Mouse (Mus musculus) gastrocnemius, postnatal 25 days (tissue): Measurements from ENCODE around the gene Bcas3. TPM values are rescaled to one million over a fixed set of nuclear protein-coding genes. Genes with fewer than 3 reads are reported as not detected.

ENCODE experiments used
- DNase-seq: peaks from one replicate; pipeline ENCODE4 v3.0.0; 2022
- long read RNA-seq, 2 experiments: library from polyadenylated mRNA; stranded (forward); transcript quantifications; one replicate each; pipeline ENCODE4 v2.0.0; 2021
- total RNA-seq, 2 experiments: library from RNA; stranded (reverse); gene quantifications; 1 replicate in 1 of 2; 2 replicates in 1 of 2; pipeline ENCODE4 v1.2.3; 2021

The Bcas3 gene
- 10 to 100 TPM; 30.1 to 31.5 TPM for total RNA-seq
- long read RNA-seq, experiment 1, partial matches to known transcripts = 1 of 4 reads
- long read RNA-seq, experiment 1, other reads (novel, unspliced or antisense) = 3 of 4 reads
- long read RNA-seq, experiment 2, partial matches to known transcripts = 1 of 2 reads
- long read RNA-seq, experiment 2, other reads (novel, unspliced or antisense) = 1 of 2 reads

DNA sequence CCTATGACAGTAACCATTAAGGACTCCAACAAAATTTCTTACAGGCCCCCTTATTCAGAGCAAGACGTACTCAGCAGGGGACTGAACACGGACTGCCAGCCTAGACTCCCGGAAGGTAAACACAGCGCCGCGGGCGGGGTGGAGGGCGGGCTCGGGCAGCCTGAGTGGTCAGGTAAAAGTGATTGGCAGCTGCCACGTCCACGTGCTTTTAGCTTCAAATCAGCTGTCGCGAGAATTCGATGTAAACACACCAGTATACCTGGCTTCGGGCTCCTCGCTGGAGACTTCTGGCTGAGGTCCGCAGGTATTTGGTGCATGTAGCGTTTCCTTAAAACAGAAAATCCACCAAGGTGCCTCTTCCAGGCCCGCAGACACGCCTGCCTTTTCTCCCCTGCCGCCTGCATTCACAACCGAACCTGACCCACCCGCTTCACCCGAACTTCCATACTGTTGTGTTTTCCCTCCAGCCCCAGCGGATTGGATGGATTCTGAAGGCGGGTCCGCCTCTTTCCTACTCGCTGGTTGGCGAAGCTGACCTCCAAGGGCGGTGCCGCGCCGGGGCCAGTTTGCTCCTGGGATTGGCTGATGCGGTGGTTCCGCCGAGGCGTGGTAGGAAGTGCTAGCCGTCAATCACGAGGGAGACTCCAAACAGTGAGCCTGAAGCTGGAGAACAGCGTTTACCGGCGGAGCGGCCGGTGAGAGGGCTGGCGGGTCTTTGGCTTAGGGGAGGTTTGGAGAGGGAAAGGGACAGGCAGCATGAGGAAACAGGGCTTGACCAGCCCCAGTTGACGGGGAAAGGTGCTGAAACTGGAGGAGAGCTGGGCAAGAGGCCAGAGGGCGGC lies at the start of gene Bcas3:
Gene Bcas3, plus strand, starts transcription at position 629 of the 842 bp plus-strand sequence.
- peak; percentile 99 for DNase-seq

DNA sequence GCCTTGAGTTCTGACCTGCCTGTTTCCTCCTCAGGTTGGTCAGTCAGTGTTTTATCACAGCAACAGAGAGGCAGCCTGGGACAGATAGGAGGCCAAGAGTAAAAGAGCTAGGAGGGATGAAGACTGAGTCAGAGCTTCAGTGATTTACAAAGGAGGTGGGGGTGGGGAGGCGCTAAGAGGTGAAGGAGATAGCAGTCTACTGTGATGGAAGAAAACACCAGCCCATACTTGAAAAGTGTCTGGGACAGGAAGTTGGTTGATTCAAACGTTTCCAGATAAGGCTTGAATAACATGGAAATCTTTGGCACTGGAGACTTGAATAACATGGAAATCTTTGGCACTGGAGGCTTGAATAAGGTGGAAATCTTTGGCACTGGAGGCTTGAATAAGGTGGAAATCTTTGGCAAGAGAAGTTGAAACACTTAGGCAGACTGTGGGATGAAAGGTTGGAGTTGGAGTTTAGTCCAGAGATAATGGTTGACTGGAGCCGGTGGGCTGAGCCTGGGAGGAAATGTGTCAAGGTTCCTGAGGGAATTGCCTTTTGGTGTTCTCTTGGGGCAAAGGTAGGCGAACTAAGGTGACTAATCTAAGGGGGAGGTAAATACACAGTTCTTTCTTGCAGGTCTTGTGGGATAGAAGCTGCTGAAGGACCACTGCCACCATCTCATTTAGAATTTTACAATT lies 46.2 kb upstream of the Bcas3 start:
- no peak for DNase-seq

DNA sequence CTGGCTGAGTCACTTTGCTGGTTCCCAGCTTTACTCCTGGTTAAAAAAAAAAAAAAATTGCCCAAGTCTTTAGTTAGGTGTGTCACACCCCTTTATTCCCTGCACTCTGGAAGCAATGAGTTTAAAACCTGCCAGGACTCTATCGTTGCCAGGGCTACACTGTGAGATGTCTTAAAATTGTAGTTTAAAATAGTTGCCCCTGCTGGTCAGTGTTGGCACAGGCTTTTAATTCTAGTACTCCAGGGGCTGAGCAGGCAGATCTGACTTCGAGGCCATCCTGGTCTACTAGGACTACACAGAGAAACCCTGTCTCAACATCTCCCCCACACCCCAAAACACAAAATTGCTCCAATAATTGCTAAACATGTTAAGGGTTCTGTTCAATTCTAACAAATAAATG lies 44.2 kb upstream of the Bcas3 start:
- no peak for DNase-seq

DNA sequence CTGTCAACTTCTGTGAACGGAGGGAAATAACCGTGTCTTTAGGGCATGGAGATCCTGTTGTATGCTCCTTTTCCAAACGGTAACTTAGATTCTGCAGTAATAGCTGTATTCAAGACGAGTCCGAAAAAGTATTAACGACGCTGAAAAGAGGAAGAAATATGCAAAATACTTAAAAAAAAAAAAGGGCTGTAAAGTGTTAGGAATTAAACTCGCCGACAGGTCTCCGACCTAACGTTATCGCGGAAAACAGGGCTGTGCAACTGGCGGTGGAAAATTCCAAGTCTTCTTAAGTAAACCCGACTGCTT lies 42.6 kb upstream of the Bcas3 start:
- no peak for DNase-seq

DNA sequence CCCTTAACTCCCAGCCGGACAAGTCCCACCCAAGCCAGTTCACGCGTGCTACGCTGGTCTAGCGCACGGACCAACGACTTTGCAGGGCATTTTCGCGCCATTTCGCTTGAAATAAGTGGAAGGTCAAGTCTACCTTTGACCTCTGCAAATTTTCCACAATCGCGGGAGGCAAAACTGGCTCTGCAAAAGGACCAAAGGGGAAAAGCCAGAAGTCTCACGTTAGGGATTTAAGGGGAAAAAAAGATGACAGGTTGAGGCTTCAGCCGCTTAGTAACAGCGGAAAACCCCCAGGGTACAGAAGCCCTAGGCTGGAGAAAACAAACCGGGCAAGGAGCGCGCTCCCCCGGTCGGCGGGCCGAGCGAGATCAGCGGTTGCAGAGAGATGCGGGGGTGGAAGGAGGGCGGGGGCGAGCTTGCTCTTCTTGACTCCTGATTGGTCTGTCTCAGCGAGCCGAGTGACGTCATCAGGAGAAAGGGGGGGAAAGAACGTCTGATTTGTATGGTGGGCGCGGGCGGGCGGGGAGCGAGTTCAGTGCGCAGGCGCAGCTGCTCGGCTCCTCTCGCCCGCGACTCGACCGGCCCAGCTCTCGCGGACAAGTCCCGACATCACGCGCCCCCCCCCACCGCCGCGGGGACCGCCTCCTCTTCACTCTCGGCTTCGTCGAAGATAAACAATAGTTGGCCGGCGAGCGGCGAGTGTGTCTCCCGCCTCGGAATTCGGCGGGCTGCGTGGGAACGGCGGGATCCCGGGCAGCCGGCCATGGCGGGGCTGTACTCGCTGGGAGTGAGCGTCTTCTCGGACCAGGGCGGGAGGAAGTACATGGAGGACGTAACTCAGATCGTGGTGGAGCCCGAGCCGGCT lies 42.0 kb upstream of the Bcas3 start, which contains the start of gene Ppm1d:
Gene Ppm1d, plus strand, starts transcription at position 532 of the 862 bp plus-strand sequence.
- DNase-seq = peak; percentile 98

DNA sequence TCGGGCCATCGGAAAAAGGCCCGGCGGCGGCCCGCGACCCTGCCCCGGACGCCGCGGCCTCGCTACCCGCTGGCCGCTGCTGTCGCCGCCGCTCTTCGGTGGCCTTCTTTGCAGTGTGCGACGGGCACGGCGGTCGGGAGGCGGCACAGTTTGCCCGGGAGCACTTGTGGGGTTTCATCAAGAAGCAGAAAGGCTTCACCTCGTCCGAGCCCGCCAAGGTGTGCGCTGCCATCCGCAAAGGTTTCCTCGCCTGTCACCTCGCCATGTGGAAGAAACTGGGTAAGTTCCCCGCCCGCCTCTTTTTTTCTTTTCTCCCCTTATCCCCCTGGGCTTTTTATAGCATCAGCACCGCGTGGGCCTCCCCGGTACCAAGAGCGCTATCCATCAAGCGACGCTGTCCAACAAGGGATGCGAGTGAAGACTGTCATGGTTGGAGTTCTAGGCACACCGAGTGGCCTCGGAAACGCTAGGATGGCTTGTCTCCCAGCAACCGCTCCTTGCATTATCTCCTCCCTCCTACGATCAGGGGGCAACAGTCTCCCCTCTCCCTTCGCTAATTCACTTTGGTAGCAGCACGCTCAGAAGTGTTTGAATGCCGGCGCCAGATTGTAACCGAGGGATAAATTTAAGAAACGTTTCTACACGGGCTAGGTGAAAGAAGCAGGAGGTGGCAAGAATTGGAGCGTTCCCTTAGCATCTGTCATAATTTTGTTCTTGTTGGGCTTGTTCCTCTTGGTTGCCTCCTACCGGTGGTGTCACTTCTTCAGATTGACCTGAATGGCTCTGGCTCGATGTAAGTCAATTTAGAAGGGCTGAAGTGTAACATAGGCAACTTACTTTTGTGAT lies 41.1 kb upstream of the Bcas3 start:
- DNase-seq = no peak

DNA sequence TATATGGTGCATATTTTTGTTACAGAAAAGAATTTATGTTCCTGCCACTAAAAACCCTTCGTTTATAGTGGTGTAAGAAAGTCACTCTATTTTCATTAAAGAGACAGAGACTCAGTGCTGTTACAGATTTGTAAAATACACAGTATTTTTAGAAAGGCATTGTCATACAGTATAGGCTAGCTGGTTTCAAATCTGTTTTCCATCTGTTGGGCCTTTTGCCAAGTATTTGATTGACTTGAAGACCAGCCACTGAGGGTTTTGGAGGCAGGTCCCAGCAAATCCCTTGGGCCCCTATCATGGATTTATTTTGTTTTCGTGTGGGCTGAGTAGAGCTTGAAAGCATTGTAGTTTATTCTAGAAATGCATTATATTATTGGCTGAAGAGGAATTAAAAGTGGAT lies 40.1 kb upstream of the Bcas3 start:
- DNase-seq = peak; percentile 63

DNA sequence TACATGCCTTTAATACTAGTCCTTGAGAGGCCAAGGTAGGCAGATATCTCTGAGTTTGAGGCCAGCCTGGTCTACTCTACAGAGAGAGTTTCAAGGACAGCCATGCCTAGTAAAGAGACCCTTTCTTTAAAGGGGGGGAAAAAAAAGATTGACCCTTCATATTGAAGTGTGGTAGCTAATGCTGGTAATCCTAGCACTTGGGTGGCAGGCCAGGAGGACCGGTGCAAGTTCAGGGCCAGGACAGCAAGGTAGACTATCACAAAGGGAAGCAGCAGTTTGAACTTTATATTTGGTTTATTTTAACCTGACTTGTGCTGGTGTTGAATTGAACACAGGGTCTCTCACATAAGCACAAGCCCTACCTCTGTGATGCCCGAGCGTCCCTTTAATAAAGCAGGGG lies 39.6 kb upstream of the Bcas3 start:
- no peak for DNase-seq

DNA sequence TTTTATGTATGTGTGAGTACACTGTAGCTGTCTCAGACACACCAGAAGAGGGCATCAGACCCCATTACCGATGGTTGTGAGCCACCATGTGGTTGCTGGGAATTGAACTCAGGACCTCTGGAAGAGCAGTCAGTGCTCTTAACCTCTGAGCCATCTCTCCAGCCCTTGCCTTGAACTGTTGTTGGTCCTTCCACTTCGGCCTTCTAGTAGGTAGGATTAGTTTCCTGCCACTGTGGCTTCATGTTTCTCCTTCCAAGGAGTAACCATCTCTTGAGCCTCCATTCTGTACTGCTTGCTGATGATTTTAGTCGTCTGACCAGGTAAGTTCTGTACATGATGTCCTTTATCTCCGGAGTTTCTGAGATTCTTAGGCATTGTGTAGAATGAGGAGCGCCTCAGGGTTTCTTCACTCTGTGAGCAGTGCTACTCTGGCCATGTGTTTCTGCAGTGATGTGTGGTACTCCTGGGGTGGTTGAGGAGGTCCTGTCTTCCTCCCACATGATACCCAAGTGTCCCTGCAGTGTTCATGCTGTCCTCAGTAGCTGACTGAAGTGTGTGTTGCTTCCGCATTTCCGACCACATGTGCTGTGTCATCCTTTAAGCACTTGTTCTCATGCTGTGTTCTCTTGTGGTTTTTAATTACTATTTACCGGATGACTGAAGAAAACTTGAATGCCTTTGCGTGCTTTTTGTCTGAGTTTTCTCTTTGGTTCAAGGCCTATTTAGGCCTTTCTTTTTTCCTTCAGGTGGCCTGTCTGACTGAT lies 29.2 kb upstream of the Bcas3 start:
- DNase-seq = no peak

DNA sequence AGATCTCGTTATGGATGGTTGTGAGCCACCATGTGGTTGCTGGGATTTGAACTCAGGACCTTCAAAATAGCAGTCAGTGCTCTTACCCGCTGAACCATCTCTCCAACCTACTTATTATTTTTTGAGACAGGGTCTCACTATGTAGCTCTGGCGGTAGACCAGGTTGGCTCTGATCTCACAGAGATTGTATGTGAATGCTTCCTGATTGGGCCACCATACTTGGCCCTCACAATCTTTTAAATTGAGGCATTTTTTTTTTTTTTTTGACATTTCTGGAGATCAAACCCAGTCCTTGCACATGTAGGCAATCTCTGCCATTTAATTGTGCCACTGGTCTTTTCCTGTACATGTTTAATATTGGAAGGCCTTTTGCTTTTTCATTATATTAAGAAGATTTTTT lies 24.2 kb upstream of the Bcas3 start:
- DNase-seq = no peak

DNA sequence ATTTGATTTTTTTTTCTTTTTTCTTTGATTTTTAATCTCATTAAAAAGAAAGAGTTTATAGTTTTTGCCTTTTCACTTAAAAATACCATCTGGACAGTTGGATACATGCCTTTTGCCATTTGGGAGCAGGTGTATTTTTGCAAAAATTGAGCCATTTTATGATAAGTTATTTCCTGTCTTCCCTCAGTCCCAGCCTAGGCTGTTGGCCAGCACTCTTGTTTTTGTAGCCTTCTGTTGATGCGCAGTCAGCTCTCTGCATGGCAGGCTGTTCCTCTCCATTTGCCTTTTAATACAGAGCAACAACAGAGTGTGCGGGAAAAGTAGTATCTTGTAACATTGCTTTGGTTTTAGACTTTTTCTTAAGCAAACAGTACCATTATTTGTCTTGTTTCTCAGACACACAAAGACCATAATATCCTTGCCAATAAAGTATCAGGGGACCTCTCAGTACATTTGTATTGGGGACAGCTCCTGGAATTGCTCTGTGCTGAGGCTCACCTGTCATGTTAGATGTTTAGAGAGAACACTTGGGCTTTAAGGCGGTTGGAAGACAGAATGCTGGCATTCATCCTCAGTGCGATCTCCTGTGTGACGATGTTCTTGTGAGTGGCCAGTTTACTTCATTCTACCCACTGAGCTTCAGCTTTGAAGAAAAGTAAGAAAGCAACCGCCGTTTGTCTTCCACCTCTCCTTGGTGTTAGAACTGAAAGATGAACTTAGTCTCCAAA lies 23.6 kb upstream of the Bcas3 start:
- DNase-seq = peak; percentile 15

DNA sequence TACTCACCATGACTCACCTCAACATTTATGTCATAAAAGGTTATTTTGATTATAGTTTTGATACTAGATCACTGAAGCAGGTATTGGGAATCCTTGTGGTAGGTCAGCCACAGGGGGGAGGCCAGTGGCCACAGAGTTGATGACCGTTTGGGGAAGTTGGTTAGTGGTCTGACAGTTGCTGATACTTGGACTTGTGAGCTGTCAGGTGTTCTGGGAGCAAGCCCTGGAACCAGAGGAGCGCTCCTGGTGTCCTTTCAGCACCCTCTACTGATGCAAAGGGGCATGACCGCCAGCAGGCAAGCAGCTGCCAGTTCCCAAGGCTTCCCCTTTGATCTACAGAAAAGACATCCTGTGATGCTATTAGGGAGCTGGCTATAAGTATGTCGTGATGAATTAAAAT lies 18.2 kb upstream of the Bcas3 start:
- DNase-seq = peak; percentile 13

DNA sequence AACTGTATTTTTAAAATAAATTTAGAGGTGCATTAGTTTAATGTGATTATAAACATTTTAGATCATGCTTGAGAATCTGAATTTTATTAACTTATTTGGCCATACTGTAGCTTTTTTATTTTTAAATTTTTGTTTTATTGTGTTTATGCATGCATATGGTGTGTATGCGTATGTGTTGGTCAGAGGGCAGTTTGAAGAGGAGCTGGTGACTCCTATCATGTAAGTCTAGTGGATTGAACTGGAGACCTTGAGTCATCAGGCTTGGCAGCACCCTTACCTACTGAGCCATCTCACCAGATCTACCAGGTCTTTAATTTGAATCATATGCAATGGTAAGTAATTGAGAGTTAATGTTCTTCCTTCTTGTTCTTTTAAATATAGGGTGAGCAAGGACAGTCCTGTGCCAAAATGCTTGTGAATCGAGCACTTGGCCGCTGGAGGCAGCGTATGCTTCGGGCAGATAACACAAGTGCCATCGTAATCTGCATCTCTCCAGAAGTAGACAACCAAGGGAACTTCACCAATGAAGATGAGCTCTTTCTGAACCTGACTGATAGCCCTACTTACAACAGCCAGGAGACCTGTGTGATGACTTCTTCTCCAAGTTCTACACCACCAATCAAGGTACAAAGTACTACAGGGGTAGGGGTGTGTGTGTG lies 13.7 kb upstream of the Bcas3 start:
- DNase-seq = no peak

DNA sequence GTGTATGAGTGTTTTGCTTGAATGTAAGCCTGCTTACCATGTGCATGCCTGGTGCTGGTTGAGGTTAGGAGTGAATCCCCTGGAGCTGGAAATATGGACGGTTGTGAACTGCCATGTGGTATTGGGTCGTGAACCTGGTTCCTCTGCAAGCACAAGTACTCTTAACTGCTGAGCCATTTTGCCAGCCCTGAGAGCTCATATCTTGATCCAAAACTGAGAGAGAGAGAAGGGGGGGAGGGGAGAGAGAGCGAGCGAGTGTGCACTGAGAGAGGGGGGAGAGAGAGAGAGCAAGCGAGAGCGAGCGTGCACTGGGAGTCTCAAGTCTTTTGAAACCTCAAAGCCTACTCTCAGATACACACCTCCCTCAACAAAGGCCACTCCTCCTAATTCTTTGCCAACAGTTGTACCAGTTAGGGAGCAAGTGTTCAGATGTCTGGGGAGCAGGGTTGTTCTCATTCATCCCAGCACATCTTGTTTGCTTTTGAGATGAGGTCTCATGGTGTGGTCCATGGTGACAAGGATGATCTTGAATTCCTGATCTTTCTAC lies 12.8 kb upstream of the Bcas3 start:
- no peak for DNase-seq

DNA sequence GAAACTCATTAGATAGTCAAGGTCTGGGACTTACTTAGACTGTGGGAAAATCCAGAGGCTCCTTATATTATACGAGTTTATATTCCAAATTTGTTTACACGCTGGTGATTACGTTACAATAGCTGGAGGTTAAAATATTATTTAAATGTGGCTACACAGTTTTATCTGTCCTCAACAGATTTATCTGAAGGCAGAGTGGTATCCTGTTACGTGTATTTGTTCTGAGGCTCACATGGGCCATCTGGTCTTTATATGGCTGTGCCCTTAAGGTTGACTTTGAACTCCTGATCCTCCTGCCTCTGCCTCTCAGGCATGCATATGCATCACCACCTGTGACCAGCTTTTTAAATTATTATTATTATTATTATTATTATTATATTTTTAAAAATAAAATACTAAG lies 852 bp downstream of the Bcas3 start:
- no peak for DNase-seq

DNA sequence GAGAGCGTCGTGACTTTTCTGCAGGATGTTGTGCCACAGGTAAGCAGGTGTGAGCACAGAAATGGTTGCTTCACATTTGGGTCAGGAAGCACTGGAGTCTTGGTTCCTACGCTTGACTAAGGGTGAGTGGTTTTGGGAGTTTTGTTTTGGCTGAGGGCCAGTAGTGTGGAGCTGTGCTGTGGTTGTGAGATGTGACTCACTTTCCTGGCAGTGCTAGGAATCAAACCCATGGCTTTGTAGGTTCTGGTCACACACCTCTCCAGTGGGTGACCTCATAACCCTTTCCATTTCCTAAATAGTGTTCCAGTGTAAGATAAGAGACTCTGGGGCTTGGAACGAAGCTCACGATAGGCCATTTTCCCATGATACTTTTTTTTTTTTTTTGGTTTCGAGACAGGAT lies 6.7 kb downstream of the Bcas3 start:
- no peak for DNase-seq

DNA sequence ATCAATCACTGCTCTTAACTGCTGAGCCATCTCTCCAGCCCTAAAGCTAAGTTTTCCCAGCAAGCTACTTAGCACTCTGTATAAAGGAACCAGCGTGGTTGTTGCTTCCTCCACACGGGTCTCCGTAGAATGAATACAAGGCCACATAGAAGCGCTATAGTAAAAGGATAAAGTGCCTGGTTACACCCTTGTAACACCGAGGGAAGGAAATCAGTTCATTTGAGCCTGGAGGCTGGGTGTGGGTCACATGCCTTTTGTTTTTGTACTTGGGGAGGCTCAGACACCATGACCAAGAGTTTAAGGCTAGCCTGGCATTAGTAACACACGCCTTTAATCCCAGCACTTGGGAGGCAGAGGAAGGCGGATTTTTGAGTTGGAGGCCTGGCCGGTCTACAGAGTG lies 8.7 kb downstream of the Bcas3 start:
- DNase-seq = no peak

DNA sequence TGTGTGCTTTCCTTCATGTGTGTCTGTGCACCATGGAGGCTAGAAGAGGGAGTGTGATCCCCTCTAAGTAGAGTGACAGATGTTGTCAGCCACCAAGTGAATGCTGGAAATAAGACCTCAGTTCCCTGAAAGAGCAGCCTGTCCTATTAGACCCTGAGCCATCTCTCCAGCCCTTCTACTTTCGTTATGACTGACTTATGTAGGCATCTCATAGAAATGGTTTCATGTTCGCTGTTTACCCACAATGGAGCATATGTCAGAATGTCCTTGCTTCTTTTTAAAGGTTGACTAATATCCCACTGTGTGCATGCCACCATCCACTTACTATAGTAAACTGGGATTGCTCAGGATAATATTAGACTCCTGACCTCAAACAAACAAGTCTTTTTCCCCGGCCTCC lies 13.2 kb downstream of the Bcas3 start:
- no peak for DNase-seq

DNA sequence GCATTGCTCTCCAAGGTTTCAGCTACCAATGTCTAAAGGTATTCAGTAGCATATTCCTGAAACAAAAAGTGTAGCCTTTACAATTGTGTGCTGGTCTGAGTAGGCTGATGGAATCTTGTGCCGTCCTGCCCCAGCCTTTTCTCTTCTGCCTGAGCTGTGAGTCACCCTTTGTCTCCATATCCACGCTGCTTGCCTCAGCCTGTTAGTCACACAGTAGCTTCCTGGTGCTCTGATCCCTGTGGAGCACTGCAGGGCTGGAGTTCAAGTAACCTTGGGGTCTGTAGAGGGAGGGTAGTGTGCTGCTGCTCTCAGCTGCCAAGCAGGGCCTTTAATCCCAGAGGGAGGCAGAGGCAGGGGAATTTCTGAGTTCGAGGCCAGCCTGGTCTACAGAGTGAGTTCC lies 14.9 kb downstream of the Bcas3 start:
- no peak for DNase-seq
